Mouse (Mus musculus): ENCODE data around the gene Phldb2. TPM values are rescaled to one million over a fixed set of nuclear protein-coding genes. Genes with fewer than 3 reads are reported as not detected.

The Phldb2 gene
- total RNA-seq, 2 experiments from 2014 or later = 4.9 to 8.0 TPM

DNA sequence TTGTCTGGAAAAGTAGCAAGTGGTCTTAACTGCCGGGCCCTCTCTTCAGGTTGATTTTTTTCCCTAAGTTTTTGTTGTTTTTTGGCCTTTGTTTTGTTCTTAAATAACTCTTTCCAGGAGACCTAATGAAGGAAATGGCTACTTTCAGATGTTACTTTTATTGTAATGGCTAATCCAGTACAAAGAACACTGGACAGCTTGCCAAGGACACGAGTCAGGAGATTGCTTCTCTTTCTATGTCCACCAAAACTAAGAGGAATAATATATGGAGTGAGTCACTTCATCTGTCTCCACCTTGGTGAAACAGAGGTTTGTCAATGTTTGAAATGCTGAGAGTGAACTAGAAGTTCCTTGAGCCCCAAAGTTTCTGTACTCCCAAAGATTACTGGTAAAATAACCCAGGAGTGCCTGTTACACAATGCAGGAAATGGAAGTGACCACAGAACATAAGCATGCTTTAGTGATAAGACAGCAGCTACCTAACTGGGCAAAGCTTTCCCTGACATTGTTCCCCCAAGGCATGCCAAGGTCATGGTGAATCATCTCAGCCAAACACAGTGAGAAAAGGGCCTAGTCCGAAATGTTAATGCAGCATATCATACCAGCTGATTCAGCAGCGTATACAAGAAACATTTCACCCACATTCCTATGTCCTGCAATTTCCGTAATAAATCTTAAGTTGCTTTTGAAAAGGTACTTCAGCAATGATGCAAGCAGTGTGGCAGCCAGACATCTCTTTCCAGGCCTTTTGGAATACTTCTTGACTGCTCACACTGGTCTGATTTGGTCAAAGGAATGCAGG lies 115.7 kb downstream of the Phldb2 start:
- DNase-seq = no peak

DNA sequence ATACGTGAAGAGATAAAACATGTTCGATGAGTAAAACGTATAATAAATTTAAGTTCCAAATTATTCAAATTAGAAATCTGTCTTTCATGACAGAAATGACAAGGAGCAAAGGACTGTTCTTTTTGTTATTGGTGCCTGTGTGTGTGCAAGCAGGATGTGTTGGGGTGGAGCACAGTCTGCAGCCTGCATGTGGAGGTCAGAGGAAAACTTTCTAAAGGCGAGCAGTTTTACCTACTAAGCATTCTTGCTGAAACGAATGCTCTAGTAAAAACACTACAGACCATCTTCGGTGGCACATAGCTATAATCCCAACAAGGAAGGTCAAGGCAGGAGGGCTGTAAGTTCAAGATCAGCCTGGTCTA lies 120.7 kb downstream of the Phldb2 start:
- DNase-seq = no peak

DNA sequence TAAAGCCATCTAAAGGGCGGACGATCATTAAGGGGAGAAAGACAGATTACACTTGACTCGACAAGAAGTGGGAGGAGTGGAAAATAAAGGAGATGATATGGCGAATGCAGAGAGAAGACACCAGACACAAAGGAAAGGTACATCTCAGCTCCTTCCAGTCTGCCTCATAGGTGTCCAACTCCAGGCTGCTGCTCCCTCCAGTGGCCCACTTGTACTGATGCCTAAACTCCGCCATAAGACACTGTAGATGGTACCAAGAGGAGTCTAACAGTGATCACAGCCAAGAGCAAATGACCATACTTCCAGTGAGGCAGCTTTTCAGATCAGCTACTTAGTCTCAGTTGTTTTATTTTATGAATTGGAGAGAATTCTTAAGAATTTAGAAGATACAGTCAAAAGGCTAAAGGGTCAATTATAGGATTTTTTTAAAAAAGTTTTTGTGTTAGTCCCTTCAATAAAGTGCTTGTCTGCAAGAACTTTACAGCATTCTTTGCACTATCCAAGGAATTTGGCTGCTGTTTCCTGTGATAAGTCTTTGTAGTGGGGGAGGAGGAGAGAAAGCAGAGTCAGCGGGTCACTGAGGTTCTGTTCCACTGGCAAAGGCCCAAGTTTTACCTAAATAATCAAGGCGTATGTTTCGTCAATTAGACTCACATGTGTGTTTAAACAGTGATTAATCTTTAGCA lies 121.2 kb downstream of the Phldb2 start:
- DNase-seq = no peak

DNA sequence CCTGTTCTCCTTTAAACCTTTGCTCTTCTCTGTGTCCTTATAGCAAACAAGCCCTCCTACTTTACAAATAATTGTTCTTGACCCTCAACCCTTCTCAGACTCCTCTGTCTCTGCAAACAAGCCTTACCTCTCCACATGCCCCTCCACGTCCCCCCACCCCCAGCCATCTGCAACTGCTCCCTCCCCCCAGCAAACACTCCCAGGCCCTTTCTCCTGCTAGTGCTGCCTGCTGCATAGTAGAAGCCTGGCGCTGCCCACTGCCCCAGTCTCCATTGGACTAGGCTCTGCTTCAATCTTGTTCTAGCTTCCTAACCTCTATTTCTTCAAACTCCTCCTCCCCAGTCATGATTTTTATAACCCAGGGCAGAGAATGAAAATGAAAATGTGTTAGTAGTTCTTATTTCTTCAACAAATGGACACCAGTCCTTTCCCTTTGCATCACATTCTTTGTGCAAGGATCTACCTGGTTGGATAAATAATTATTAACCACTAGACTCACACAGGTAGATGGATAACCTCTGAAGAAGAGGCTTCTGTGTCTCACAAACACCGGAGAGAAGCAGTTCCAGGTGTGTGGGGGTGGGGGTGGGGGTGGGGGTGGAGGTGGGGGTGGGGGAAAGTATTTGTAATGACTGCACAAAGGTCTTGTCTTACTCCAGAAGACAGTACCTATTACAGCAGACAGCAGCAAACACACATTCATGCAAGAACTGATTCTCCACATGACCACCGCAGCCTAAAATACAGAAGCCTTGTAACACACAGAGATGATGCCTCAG lies 122.1 kb downstream of the Phldb2 start:
- no peak for DNase-seq

DNA sequence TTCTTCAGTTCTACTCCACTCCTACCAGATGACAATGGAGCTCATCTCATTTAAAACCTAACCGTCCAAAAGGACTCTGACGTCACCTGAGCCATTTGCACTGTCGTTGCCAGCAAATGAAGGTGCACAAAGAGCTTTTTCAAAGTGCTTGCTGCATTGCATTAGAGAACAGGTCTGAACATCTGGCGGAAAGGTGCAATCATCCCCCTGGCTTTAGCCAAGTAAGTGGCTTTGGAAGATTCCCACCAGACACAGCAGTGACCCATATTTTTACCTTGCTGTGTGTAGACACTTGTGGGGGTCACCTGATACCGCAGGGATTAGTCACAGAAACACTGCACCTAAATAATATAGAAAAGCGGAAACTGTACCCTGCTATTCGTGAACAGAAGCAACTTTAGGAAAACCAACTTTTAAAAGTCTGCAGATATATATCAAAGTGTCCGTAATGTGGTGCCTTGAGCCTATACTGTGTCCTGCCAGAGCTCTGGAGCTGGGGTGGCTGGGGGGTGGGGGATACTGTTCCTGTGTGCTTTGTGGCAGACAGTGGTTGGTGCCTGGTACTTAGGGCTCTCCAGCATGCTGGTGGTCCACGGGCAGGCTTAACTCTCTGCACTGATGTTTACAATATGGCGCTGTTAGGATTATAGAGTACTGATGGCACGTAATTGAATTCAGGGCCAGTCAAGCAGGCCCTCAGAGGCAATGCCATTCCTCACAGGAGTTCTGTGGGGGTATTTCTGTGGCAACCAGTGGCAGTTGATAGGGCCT lies 123.1 kb downstream of the Phldb2 start:
- DNase-seq = no peak

DNA sequence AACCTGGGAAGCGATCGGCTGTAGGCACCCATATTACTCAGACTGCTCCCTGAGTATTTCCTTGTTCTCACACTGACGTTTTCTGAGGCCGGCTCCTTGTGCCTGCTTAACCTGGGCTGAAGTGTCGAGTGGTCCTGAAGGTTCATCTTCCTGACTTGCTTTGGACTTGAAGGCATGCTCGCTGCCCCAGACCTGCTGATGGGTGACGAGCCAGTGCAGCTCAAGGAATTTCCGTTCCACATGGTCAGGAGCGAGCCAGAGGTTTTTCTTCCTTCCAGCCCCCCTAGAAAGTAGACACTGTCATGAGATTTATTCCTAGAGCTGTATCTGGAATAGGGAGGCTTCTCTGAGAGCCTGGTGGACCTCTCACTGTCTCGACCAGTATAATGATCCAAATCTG lies 128.1 kb downstream of the Phldb2 start:
- no peak for DNase-seq

DNA sequence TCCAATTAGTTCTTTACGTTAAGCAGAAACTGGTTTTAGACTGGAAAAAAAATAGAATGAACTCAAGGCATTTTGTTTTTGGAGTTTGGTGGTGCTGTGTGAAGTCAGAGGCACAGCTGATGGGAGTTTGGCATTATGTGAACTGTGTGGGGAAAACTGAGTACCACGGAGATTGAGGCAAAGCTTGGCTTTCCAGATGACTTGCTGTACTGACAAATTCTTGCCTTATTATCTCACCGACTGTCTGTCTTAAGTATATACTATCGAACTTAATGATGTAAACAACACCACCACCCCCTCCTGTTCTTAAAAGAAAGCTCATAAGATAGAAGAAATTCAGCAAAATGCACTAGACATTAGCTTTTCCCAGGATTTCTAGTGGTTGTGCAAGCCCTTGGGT lies 129.4 kb downstream of the Phldb2 start:
- no peak for DNase-seq

DNA sequence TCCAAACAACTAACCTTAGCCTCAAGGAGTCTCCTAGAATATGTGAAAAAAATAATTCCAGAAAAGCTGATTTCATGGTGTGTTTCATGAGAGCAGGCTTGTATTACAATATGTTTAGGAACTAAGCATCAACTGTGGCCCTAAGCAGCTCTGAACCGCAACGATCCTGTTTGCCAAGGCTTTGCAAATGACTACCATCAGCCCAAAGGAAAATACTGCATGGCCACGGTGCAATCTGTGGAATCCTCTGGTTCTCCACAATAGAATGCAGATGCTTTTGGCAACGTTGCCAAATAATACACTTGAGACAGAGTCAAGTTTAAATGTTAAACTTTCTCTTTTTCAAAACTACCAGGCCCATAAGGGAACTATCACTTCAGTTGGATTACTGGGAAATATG lies 133.5 kb downstream of the Phldb2 start:
- DNase-seq = no peak

DNA sequence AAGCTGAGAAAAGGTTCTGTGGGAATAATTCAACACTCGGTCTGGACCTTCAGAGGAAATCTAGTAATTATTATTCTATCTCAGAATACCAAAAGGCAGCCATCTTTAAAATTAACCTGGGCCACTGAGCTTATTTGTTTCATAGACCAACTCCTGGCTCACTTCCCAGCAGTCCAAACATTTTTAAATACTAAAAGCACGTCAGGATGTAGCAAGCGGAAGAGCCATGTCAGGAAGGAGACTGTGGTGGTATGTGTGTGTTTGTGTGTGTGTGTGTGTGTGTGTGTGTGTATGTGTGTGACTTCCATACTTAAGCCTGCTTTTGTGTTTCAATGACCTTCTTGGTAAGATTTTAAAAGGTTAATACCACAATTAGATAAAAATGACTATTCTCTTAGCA lies 135.6 kb downstream of the Phldb2 start:
- no peak for DNase-seq

DNA sequence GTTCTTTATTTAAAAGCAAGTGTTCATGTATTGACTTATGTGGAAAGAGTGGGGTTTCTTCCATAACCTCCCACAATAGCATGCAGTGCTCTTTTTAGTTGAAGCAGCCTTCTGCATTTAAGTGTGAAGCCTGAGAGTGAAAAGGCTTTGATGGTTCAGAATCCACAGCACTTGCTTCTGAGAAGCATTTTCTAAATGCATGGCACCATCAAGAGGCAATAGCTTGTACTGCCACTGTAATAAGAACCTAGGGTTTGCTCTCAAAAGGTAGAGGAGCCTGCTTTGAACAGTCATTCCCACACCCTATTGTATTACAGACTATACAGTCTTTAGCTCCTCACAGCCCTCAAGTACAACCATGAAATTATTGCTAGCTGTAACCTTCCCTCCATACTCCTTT lies 136.7 kb downstream of the Phldb2 start:
- DNase-seq = no peak

DNA sequence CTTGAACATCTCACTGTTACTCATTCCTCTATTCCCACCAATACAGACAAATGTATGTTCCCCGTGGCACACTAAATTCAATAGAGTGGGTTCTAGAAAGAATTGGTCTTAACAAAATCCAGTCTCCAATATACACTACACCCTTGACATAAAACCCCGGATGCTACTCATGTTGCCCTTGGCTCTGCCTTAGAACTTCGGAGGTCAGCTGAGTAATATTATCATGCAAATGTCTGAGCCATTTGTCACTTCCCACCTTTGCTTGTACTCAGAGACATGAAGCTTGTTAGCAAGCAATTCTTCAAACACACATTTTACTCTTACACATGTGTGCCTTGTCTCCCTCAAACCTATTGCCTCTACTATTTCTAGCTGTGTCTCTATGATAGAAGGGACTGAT lies 138.8 kb downstream of the Phldb2 start:
- DNase-seq = no peak

DNA sequence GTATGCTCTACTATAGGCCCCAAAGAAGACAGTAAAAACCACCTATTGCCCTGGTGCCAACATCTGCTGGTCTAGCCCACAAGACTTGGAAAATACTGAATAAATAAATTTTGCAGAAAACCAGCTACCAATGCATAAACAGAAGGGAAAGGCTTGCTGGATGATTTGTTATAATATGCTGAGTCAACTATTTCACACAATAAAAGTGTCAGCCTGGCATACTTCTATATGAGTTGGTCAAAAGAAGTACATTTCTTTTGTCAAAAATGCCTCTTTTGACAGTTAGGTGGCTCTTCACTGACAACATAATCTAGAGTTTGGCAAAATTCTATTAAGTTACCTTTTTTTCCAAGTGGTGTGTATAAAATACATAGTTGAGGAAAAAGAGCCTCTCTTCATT lies 141.6 kb downstream of the Phldb2 start:
- DNase-seq = no peak

DNA sequence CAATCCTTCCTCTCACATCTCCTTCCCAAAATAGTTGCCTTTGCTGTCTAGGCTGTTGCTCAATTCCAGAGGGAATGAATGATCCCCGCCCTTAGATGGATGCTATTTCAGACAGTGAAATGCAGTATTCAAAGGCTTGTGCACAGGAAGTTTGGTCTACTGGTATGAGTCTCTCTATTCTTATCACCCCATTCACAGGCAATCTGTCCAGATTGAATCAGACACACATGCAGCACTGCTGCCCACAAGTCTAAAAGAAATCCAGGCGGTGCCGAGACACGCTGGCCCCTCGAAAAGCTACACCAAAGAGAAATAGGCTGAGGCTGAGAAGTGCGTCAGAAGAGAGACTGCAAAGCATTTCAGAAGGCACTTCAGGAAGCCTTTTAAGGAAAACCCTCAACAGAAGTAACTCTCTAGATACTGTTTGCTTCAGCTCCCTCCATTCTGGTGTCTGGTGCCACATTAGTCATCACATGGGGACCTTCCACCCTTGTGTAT lies 142.5 kb downstream of the Phldb2 start:
- DNase-seq = no peak

DNA sequence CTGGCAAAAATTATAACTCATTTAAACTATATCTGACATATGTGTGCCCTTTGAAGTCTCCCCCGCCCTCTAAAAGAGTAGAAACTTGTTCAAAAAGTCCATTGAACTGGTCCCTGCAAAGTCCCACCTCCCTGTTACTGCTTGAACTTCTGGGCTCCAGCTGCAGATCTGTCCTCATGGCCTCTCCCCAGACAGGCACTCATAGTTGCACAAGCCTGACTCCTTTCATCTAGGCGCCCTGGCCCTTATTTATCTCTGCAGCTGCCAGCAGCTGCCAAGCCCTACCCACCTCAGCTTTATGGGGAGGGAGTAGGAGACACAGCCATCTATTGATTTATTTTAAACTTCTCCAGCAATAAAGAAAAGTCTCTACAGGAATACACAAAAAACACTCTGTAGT lies 143.2 kb downstream of the Phldb2 start:
- DNase-seq = no peak

DNA sequence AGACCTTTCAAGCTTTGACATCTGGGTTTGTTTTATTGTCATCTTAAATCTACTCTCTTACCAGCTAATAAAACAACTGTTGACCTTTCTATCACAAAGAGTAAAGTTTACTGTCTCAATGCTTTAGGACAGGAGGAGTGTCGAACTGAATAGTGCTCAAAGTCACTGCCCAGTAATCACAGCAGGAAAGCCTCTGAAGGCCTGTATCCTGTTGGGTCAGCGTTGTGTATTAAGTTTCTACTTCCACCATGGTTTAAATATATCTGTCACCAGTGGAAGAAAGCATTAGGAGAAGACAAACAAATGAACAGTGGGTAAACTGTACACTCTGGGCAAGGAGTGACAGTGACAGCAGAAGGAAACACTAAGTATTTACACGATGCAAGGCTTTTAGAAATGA lies 148.7 kb downstream of the Phldb2 start:
- DNase-seq = no peak

DNA sequence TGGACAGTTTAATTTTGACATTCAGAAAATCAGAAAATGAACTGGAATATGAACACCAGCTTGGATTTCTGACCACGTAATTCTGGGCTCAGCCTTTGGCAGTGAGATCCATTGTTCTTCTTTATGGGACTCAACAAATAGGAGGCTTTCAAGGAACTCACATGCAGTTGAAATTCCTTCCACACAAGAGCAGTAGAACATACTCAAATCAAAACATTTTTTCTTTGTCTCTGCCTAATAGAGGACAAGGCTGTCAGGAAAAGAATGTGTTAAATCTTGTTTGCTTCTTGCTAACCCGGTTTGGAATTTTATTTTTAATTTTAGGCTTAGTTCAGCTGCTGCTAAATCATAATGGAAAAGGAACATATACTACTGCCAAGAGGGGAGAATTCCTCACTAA lies 153.0 kb downstream of the Phldb2 start:
- DNase-seq = no peak

DNA sequence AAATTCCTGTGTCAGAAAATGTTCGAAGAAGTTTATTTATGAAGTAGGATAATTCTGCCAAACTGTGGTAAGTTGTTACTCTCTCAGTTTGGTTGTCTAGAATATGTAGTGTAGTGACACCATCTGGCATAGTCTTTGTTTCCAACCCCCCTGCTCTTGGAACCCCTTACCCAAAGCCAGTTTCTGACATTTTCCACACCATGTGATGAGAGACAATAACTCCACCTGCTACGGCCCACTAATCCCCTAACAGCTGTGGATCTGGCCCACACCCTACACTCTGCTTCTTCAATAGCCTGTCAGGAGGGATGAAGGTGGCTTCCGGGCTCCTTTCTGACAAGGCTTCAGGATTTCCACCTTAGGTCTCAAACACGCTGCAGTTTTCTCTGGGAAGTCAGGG lies 154.2 kb downstream of the Phldb2 start:
- DNase-seq = no peak

DNA sequence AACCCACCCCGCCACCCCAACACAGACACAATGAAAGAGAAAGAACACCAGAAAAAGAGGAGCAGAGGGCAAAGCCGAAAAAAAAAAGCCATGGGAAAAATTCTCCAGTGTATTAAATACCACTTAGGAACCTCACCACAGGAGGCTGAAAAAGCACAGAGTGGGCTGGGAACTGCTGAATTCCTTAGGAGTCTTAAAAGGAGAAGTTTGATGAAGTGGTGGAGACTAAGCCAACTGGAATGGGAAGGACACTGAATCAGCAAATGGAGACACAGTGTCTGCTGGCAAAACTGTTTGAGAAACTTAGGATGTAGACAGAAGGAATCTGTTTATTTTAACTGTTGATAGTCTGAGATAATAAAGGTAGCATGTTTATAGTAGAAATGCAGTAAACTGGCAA lies 154.8 kb downstream of the Phldb2 start:
- no peak for DNase-seq

DNA sequence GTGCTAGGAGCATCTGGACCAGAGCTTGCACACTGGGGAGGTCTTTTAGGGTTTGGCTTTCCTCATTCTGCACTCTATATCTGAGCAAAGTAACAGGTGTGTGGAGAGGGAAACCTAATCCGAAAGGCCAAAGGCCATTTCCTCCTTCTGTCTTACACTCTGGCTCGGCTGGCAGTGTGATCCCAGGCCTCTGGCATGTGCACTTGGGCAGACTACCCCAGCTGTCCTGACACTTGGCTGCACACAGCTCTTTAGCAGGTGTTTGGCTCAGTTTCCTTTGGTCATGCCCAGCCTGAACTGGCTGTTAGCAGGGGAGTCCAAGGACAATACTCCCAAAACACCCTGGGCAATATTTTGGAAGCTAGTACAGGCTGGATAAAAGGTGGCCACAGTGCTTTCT lies 156.6 kb downstream of the Phldb2 start:
- no peak for DNase-seq

DNA sequence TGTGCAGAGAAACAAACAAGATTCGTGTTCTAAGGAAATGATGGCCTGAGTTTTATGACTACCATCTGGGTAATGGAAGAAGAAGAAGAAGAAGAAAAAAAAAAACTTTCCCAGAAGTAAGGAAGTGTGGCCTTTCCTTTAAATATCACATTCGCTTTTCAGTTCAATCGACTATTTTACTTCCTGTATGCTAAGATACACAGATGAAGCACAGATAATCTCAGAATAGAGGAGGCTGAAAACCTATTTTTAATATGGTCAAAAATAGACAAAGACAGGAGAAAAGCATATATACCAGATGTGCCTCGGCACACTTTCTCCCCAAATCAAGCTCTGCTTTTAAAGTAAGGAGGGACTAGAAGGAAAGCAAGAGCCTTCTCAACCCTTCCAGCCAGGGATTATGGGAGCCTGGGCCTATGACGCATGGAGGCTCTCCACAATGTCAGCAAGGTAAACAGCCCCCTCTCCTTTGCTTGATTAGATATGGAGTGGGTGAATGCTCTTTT lies 158.2 kb downstream of the Phldb2 start:
- DNase-seq = no peak

DNA sequence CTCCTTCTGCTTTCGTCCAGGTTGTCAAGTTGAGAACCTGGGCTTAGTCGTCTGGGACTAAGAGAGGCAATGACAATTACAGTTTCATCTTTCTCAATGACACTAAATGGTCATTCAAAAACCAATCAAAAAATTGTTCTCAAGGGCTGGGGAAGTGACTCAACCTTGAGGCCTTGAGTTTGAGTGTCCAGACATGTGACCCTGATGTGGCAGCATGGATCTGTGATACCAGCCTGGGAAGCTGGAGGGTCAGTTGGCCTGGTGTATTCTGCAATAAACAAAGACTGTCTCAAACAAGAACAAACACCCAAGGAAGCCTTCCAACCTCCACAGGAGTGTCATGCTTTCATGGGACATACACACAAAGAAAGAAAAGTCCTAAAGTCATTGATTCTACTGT lies 160.6 kb downstream of the Phldb2 start:
- no peak for DNase-seq

DNA sequence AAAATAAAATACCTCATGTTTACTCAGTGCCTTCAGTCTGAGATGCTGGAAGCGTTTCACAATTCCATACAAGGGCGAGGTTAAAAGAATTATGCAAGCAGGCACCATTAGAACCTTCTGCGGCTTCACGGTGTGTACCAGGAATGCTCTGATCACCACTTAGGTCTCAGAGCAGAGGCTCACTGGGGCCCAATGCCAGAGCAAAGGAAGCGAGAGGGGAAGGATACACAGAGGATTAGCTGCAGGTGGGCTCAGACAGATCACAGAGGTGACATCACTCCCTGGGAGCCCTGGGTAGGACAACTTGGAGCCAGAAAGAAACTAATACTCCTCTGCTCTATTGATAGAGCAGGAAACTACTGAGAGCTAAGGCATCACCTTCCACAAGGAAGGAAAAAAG lies 162.1 kb downstream of the Phldb2 start:
- no peak for DNase-seq
